Mouse (Mus musculus): ENCODE measurements at regions not wholly inside any gene's neighbourhood (a gene's known extent, or its start where the extent isn't known, plus 50 kb on each side); places are given as distances from the start of the nearest gene placed in this dataset.

DNA sequence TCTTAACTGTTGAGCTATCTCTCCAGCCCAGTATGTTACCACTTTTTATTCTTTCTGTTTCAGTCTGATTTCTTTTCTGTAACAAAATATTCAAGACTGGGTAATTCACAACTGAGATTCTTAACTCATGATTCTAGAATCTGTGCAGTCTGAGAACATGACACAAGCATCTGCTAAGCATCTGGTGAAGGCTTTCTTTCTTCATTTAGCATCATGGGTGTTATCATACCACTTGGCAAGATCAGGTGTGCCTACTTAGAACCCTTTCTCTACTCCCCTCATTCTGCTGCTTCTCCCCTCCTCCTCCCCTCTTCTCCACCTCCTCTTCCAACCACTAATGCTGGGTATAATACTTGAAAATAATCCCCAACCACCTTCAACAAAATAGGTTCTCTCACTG is 62.1 kb upstream of the Pfn2 start:
- no peak overlapping the region for H3K27ac ChIP-seq (ENCODE audit: low read depth, low read length)
- no peaks in the 10 kb centered on the region for H3K9me3 ChIP-seq (ENCODE audit: control insufficient read depth, low read length)
- no peak overlapping the region for H3K4me3 ChIP-seq (ENCODE audit: low read length)
- H3K9ac ChIP-seq (ENCODE audit: low read depth, low read length): no peak overlapping the region
- no peaks in the 10 kb centered on the region for H3K27me3 ChIP-seq (ENCODE audit: control insufficient read depth, insufficient read depth, low read length)
- H3K4me2 ChIP-seq (replicated peaks; ENCODE audit: low read depth, low read length): no peak overlapping the region
- no peak for ATAC-seq (ENCODE audit: low FRiP score, low TSS enrichment)
- no peaks in the 10 kb centered on the region for H3K36me3 ChIP-seq (ENCODE audit: control insufficient read depth, insufficient read depth, low read length)
- 0 out of 2 replicates have a peak, but pooled peaks cover 4% of the 10 kb centered on the region for H3K4me1 ChIP-seq (ENCODE audit: control insufficient read depth, insufficient read depth, low read length)

DNA sequence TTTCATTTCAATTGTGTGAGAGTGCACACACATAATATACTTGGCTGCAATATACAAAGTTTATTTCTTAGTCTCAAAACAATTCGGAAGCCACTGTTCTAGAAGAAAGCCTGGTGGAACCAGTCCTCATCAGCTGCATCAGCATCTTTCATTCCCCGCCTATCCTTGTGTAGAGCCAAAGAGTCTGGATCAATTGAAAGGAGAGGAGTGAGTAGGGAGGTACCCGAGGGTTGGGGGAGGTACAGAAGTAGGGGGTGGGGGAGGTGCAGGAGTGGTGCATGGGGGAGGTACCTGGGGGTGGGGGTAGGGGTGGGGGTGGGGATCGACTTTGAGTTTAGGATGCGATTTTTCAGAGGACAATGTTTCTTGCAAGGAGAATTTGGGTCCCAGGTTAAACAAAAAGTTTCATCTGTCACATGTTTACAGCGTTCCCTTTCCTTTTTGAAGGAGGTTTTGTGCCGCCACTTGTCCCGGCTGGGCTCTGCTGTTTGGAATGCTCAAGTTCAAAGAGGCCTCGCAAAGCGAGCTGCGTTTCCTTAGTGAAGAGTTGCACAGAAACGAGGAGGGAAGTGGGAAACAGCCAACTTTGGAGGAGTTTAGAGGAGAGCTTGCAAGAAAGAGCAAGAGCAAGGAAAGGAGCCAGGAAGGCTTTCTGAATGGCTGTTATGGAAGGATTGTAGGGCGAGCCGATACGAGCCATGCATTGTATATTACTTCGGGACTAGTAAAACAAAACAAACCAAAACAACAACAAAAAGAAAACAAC is 64.1 kb upstream of the Pfn2 start:
- Histone ChIP-seq H3K4me2 (replicated peaks; ENCODE audit: low read depth, low read length) (peak overlapping the region; percentile 29), H3K27me3 (ENCODE audit: control insufficient read depth, insufficient read depth, low read length) (no peaks in the 10 kb centered on the region), H3K9me3 (ENCODE audit: control insufficient read depth, low read length) (no peaks in the 10 kb centered on the region), H3K9ac (ENCODE audit: low read depth, low read length) (no peak overlapping the region), H3K27ac (ENCODE audit: low read depth, low read length) (no peak overlapping the region), H3K4me1 (ENCODE audit: control insufficient read depth, insufficient read depth, low read length) (0 out of 2 replicates have a peak, but pooled peaks cover 4% of the 10 kb centered on the region), H3K4me3 (ENCODE audit: low read length) (no peak overlapping the region), H3K36me3 (ENCODE audit: control insufficient read depth, insufficient read depth, low read length) (no peaks in the 10 kb centered on the region)
- ATAC-seq (ENCODE audit: low FRiP score, low TSS enrichment): no peak
- WGBS: 28% methylated on average over 16 of the region's 16 CpGs

DNA sequence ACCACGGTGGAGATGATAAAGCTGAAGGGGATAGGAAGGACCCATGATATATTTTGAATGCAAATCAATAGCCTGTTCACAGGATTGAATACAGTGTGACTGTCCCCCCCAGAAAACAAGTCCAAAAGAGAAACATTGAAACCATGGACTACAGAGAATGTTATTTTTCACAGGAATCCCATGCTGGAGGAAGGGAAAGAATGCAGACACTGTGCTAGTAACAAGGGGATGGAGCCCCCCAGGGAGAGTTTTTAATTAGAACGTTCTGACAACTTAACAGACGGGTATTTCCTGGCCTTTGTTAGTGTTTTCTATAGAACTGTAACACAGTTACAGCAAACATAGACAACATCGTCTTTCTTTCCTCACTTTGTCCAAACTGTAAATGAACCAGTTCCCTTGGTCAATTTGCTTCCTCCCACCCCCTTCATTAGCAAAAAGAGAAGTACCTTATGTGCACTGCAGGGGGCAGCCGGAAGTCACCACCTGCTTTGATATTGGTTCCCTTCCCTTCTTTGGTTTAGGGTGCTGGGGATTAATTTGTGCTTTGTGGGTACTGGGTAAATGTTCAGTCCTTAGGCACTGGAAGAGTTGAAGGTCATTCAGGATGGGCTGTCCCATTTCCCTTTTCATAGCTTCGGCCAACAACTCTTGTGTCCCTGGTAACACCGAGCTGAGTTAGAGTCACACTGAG is 64.9 kb upstream of the Pfn2 start:
- H3K4me2 ChIP-seq (replicated peaks; ENCODE audit: low read depth, low read length): peak overlapping the region; percentile 29; the same call in 1 of the 2 replicates
- no peak for ATAC-seq (ENCODE audit: low FRiP score, low TSS enrichment)
- 0 out of 2 replicates have a peak, but pooled peaks cover 4% of the 10 kb centered on the region for H3K4me1 ChIP-seq (ENCODE audit: control insufficient read depth, insufficient read depth, low read length)
- H3K27me3 ChIP-seq (ENCODE audit: control insufficient read depth, insufficient read depth, low read length): no peaks in the 10 kb centered on the region
- no peaks in the 10 kb centered on the region for H3K36me3 ChIP-seq (ENCODE audit: control insufficient read depth, insufficient read depth, low read length)
- no peak overlapping the region for H3K4me3 ChIP-seq (ENCODE audit: low read length)
- H3K9me3 ChIP-seq (ENCODE audit: control insufficient read depth, low read length): no peaks in the 10 kb centered on the region
- no peak overlapping the region for H3K9ac ChIP-seq (ENCODE audit: low read depth, low read length)
- 62% methylated on average over 7 of the region's 7 CpGs for WGBS
- H3K27ac ChIP-seq (ENCODE audit: low read depth, low read length): no peak overlapping the region

DNA sequence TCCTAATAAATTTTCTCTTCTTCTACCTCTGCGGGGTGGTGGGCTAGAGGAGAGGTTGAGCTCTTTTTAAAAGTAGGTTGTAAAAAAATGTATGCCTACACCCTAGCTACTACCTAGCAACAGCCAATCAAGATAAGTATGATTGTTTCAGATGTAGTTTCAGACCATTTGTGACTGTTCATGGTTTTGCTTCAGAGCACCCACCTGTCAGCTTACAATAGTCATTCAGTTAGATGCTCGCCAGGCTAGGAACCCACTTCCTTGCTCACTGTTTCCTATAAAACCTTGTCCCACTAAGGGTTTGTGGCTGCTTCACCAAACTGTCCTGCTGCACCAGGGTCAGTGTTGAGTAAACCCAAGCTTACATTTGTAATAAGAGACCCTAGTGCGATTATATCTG is 66.8 kb upstream of the Pfn2 start:
- Histone ChIP-seq H3K36me3 (ENCODE audit: control insufficient read depth, insufficient read depth, low read length) (no peaks in the 10 kb centered on the region), H3K9me3 (ENCODE audit: control insufficient read depth, low read length) (no peaks in the 10 kb centered on the region), H3K27me3 (ENCODE audit: control insufficient read depth, insufficient read depth, low read length) (no peaks in the 10 kb centered on the region), H3K27ac (ENCODE audit: low read depth, low read length) (no peak overlapping the region), H3K4me1 (ENCODE audit: control insufficient read depth, insufficient read depth, low read length) (0 out of 2 replicates have a peak, but pooled peaks cover 4% of the 10 kb centered on the region), H3K4me3 (ENCODE audit: low read length) (no peak overlapping the region), H3K9ac (ENCODE audit: low read depth, low read length) (no peak overlapping the region), H3K4me2 (replicated peaks; ENCODE audit: low read depth, low read length) (no peak overlapping the region)
- ATAC-seq (ENCODE audit: low FRiP score, low TSS enrichment): no peak
- 87% methylated on average over 3 of the region's 3 CpGs for WGBS

DNA sequence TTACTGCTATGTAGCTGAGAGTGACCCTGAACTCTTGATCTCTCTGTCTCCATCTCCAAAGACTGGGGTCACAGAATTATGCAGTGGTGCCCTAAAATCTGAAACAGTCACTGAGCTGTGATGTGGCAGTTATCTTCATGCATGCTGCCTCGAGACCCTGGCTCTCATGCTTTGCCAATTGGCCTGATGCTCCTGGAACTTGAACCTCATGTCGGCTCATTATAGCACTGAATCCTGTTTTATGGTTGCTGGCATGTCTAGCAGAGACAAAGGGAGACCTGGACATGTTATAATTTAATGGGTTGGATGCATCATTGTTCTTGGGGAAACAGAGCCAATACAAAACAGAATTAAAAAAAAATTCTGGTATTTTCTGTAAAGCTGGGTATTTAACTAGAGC is 71.0 kb upstream of the Pfn2 start:
- Histone ChIP-seq H3K4me1 (ENCODE audit: control insufficient read depth, insufficient read depth, low read length) (no peaks in the 10 kb centered on the region), H3K36me3 (ENCODE audit: control insufficient read depth, insufficient read depth, low read length) (no peaks in the 10 kb centered on the region), H3K9ac (ENCODE audit: low read depth, low read length) (no peak overlapping the region), H3K9me3 (ENCODE audit: control insufficient read depth, low read length) (no peaks in the 10 kb centered on the region), H3K27ac (ENCODE audit: low read depth, low read length) (no peak overlapping the region), H3K4me2 (replicated peaks; ENCODE audit: low read depth, low read length) (no peak overlapping the region), H3K4me3 (ENCODE audit: low read length) (no peak overlapping the region), H3K27me3 (ENCODE audit: control insufficient read depth, insufficient read depth, low read length) (no peaks in the 10 kb centered on the region)
- no peak for ATAC-seq (ENCODE audit: low FRiP score, low TSS enrichment)
- 54% methylated on average over 2 of the region's 2 CpGs for WGBS

DNA sequence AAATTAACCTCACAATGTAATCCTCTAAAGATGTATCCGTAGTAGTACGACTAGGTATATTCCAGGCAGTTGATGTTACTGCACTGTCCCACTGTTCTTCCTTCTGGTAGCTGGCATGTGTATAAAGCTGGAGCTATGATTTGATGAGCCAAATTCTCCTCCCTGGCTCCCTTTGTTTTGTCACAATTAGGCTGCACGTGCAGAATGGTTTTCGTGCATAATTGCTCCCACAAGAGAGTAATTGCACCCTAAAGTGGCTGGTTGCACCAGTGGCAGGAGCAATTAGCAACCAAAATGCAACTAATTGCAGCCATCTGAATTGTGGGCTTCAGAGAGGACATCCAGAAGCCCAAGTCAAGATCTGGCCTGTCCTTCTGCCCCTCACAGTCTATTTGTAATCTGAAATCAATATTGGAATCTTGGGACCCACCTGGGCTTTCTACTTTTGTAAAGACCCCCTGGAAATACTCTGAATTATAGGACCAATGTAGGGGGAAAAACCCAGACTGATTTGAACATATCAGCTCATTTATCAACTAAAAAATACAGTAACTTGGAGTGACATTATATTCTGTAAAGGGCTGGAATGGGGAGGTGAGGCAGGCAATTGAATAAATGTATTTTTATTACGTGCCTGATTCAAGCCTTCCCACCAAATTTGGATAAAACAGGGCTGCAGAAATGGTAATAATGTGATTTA is 71.7 kb upstream of the Pfn2 start:
- no peaks in the 10 kb centered on the region for H3K36me3 ChIP-seq (ENCODE audit: control insufficient read depth, insufficient read depth, low read length)
- no peak overlapping the region for H3K4me2 ChIP-seq (replicated peaks; ENCODE audit: low read depth, low read length)
- no peaks in the 10 kb centered on the region for H3K4me1 ChIP-seq (ENCODE audit: control insufficient read depth, insufficient read depth, low read length)
- 60% methylated on average over 5 of the region's 5 CpGs for WGBS
- H3K9ac ChIP-seq (ENCODE audit: low read depth, low read length): no peak overlapping the region
- no peaks in the 10 kb centered on the region for H3K9me3 ChIP-seq (ENCODE audit: control insufficient read depth, low read length)
- ATAC-seq (ENCODE audit: low FRiP score, low TSS enrichment): no peak
- H3K4me3 ChIP-seq (ENCODE audit: low read length): no peak overlapping the region
- H3K27me3 ChIP-seq (ENCODE audit: control insufficient read depth, insufficient read depth, low read length): no peaks in the 10 kb centered on the region
- no peak overlapping the region for H3K27ac ChIP-seq (ENCODE audit: low read depth, low read length)

DNA sequence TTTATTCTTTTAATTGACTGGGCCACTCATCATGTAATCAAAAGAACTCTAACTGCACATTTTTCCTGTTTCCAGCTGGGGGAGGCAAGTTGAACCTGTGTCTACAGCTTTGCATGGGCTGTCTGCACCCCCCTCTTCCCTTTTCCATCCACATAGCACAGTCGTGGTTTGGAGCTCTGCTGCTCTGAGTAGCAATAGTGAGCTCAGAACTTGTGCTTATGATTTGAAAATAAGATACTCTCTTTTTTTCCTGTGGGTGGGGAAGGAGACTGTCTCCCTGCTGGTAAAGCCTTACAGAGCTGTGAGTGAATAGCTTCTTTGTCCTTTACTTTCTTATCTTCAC is 72.2 kb upstream of the Pfn2 start:
- no peaks in the 10 kb centered on the region for H3K27me3 ChIP-seq (ENCODE audit: control insufficient read depth, insufficient read depth, low read length)
- H3K27ac ChIP-seq (ENCODE audit: low read depth, low read length): no peak overlapping the region
- no peaks in the 10 kb centered on the region for H3K9me3 ChIP-seq (ENCODE audit: control insufficient read depth, low read length)
- H3K36me3 ChIP-seq (ENCODE audit: control insufficient read depth, insufficient read depth, low read length): no peaks in the 10 kb centered on the region
- no peak overlapping the region for H3K4me2 ChIP-seq (replicated peaks; ENCODE audit: low read depth, low read length)
- ATAC-seq (ENCODE audit: low FRiP score, low TSS enrichment): no peak
- H3K9ac ChIP-seq (ENCODE audit: low read depth, low read length): no peak overlapping the region
- H3K4me1 ChIP-seq (ENCODE audit: control insufficient read depth, insufficient read depth, low read length): no peaks in the 10 kb centered on the region
- WGBS: 27% methylated on average over 1 of the region's 1 CpGs
- no peak overlapping the region for H3K4me3 ChIP-seq (ENCODE audit: low read length)

DNA sequence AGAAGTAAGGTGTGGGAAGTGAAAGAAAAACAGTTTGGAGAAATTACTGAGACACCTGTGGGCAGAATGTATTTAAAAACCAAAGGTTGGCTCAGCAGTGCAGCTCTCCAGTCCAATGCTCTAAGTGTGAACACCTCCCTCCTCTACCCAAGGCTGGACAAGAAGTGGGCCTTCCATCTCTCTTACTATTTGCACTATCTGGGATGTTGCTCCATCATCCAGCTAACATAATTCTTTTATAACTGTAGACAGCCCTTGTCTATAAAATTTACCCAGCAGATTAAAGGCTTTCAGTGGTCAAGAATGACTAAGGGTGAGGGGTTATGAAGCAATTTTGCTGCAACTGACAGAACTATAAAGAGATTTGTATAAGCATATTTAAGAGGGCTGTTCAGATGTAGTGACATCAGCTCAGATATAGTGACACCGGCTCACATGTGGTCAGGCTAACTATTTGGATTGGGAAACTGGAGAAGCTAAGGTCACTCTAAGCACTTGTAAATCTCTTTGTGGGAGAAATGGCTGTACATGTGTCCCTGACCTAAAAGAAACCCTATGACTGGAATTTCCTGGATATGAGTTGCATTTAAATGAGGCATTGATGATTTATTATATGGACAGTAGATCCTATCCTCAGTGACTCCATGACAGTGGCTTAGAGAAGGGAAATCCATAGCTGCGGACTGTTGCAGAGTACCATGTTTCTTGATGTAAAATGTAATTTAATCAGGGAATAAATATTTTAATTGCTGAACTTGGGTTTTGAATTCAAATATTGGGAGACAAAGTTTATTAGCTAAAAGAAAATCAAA is 73.4 kb upstream of the Pfn2 start:
- Histone ChIP-seq H3K27ac (ENCODE audit: low read depth, low read length) (no peak overlapping the region), H3K4me1 (ENCODE audit: control insufficient read depth, insufficient read depth, low read length) (no peaks in the 10 kb centered on the region), H3K4me2 (replicated peaks; ENCODE audit: low read depth, low read length) (no peak overlapping the region), H3K4me3 (ENCODE audit: low read length) (no peak overlapping the region), H3K36me3 (ENCODE audit: control insufficient read depth, insufficient read depth, low read length) (no peaks in the 10 kb centered on the region), H3K27me3 (ENCODE audit: control insufficient read depth, insufficient read depth, low read length) (no peaks in the 10 kb centered on the region), H3K9ac (ENCODE audit: low read depth, low read length) (no peak overlapping the region), H3K9me3 (ENCODE audit: control insufficient read depth, low read length) (no peaks in the 10 kb centered on the region)
- peak; percentile 91 for ATAC-seq (ENCODE audit: low FRiP score, low TSS enrichment)
- 40% methylated on average over 2 of the region's 2 CpGs for WGBS
